9 mouse cellular contexts compared by ENCODE assay signal in the genomic region with DNA sequence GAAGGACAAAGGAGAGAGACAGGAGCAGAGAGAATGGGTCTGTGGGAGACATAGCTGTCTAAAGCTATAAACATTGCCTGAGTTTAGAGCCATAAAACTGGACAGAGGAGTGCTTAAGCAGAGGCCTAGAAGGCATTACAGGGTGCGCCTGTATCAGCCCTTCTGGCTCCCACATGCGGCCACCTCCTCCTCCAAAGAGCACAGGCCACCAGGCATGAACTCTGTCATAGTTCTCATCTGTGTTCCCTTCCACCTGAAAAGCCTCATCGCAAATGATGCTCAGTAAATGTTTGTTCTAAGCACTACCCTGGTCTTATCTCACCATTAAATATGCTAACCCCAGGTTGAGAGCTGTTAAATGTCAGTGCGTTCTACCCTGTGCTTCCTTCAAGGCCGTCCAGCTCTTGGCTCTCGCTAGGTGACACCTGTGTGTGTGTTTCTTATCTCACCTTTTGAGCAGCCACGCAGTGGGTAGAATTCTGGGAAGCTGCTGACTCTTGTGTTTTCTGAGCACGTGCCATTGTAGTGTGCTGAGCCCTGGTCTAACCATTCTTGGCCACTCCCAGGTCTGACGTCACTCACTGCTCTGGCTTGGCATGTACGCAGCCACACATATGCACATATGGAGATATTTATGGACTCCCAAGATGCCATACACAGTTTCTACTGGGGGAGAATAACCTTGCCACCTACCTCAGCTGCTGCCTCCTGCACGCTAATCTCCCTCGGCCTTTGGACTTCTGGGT. TPM values are rescaled to one million over a fixed set of nuclear protein-coding genes. Genes with fewer than 3 reads are reported as not detected.
DNase-seq lines count a peak whose midpoint lies in the region; ATAC-seq lines count a peak whose summit lies in the region.
"Had no signal": no experiment of that assay in that cellular context is flagged by ENCODE, and none has a peak within 500 bp of the region (broad histone marks: within the 10 kb centered on the region; RNA-seq: fewer than 3 reads in every experiment).

No protein-coding gene starts in this region.

- peaks cover 81% of the 10 kb centered on the region for H3K4me1 ChIP-seq in heart, embryonic 13.5 days
- H3K4me1 ChIP-seq in limb, embryonic 11.5 days (ENCODE audit: control insufficient read depth, insufficient read depth, low read length): peaks cover 13% of the 10 kb centered on the region; the same call in 1 of the 2 replicates
- H3K4me1 ChIP-seq in hindbrain, embryonic 13.5 days (replicated peaks): peaks cover 23% of the 10 kb centered on the region

- H3K9ac ChIP-seq in heart, embryonic 13.5 days: peak overlapping the region; percentile 52
- no peak overlapping the region for H3K9ac ChIP-seq in limb, embryonic 11.5 days (ENCODE audit: low read length)
- no peak overlapping the region for H3K9ac ChIP-seq in hindbrain, embryonic 13.5 days

- H3K27me3 ChIP-seq in heart, embryonic 13.5 days (replicated peaks): no peaks in the 10 kb centered on the region
- H3K27me3 ChIP-seq in limb, embryonic 11.5 days (ENCODE audit: control insufficient read depth, insufficient read depth, low read length): no peaks in the 10 kb centered on the region
- no peaks in the 10 kb centered on the region for H3K27me3 ChIP-seq in hindbrain, embryonic 13.5 days

- no peak for DNase-seq in heart, postnatal 4 days
- DNase-seq in limb, embryonic 11.5 days (ENCODE audit: low spot score): peak; percentile 56
- DNase-seq in layer of hippocampus, adult 18-20 months (ENCODE audit: low spot score in 2 of 2): no peak
- DNase-seq: kidney, adult 11 months had no signal

- no peak for ATAC-seq in heart, embryonic 13.5 days (ENCODE audit: extremely low read depth, insufficient number of reproducible peaks, low FRiP score, low TSS enrichment)
- peak; percentile 71 for ATAC-seq in activated CD4-positive, CD25-positive, alpha-beta regulatory T cell, adult 4 months
- ATAC-seq in limb, embryonic 11.5 days (ENCODE audit: insufficient number of reproducible peaks, low FRiP score, low TSS enrichment, low read depth): peak; percentile 75; the same call in 1 of the 2 replicates
- peak; percentile 24 for ATAC-seq in megakaryocyte-erythroid progenitor cell, adult 5-6 weeks (replicated peaks; ENCODE audit: low FRiP score, low TSS enrichment, poor library complexity, severe bottlenecking)
- ATAC-seq in granulocyte monocyte progenitor cell, adult 5-6 weeks (replicated peaks; ENCODE audit: poor library complexity, severe bottlenecking): no peak
- ATAC-seq in hindbrain, embryonic 13.5 days (ENCODE audit: low FRiP score): no peak

- WGBS in heart, embryonic 13.5 days: 57% methylated on average over 12 of the region's 12 CpGs
- 68% methylated on average over 12 of the region's 12 CpGs for WGBS in limb, embryonic 11.5 days
- WGBS in hindbrain, embryonic 13.5 days: 92% methylated on average over 12 of the region's 12 CpGs

- peak overlapping the region; percentile 50 for H3K27ac ChIP-seq in heart, embryonic 13.5 days (replicated peaks)
- no peak overlapping the region for H3K27ac ChIP-seq in limb, embryonic 11.5 days (replicated peaks; ENCODE audit: low read depth, low read length)
- H3K27ac ChIP-seq in hindbrain, embryonic 13.5 days: no peak overlapping the region

- H3K9me3 ChIP-seq in heart, embryonic 13.5 days: no peaks in the 10 kb centered on the region
- no peaks in the 10 kb centered on the region for H3K9me3 ChIP-seq in limb, embryonic 11.5 days (ENCODE audit: control insufficient read depth, low read length)
- H3K9me3 ChIP-seq in hindbrain, embryonic 13.5 days: no peaks in the 10 kb centered on the region

- H3K4me3 ChIP-seq in heart, embryonic 13.5 days: no peak overlapping the region
- H3K4me3 ChIP-seq in limb, embryonic 11.5 days (ENCODE audit: low read depth, low read length): no peak overlapping the region
- H3K4me3 ChIP-seq in hindbrain, embryonic 13.5 days: no peak overlapping the region

- 0 out of 2 replicates have a peak overlapping the region, but pooled peaks have one; percentile 7 for H3K4me2 ChIP-seq in heart, embryonic 13.5 days
- no peak overlapping the region for H3K4me2 ChIP-seq in limb, embryonic 11.5 days (ENCODE audit: low read depth, severe bottlenecking)
- no peak overlapping the region for H3K4me2 ChIP-seq in hindbrain, embryonic 13.5 days

- H3K36me3 ChIP-seq in heart, embryonic 13.5 days: peaks cover 26% of the 10 kb centered on the region
- H3K36me3 ChIP-seq in limb, embryonic 11.5 days (ENCODE audit: control insufficient read depth, insufficient read depth, low read length): no peaks in the 10 kb centered on the region
- no peaks in the 10 kb centered on the region for H3K36me3 ChIP-seq in hindbrain, embryonic 13.5 days

RNA-seq across cellular contexts. Expression of a gene that starts 37.4 kb away (rescaled TPM):
- 88.9 and 92.5 TPM in 2 replicates for polyA plus RNA-seq in heart, embryonic 13.5 days (2015; fragmentation: Nextera tagmentation; extraction: Ambion mirVana)
- total RNA-seq in heart, postnatal 4 days (2021): 100 to 1,000 TPM; 193 TPM
- polyA plus RNA-seq in activated CD4-positive, CD25-positive, alpha-beta regulatory T cell, adult 4 months (2017; shearing (Covaris generic)): 10 to 100 TPM; 44.6 to 46.0 TPM
- polyA plus RNA-seq in limb, embryonic 11.5 days (2014; fragmentation: Nextera tagmentation; extraction: Ambion mirVana): 62.1 and 64.9 TPM in 2 replicates
- total RNA-seq in megakaryocyte-erythroid progenitor cell, adult 5-6 weeks (2014; fragmentation: Nextera tagmentation): 27.2 and 33.1 TPM in 2 replicates
- 35.3 and 44.1 TPM in 2 replicates for total RNA-seq in megakaryocyte-erythroid progenitor cell, adult 5-6 weeks (2017)
- 55.0 and 74.3 TPM in 2 replicates for total RNA-seq in granulocyte monocyte progenitor cell, adult 5-6 weeks (2014; fragmentation: Nextera tagmentation)
- 66.8 and 83.5 TPM in 2 replicates for total RNA-seq in granulocyte monocyte progenitor cell, adult 5-6 weeks (2017)
- polyA plus RNA-seq in hindbrain, embryonic 13.5 days (2015; fragmentation: Nextera tagmentation; extraction: Ambion mirVana): 23.9 and 24.7 TPM in 2 replicates
- total RNA-seq in layer of hippocampus, adult 18-20 months (2021): 100 to 1,000 TPM; 246 to 260 TPM

Comparison
In these comparisons a context has a peak if more than half of its experiments do, and no peak if none do; other contexts are left out.
1. ATAC-seq: peak in activated CD4-positive, CD25-positive, alpha-beta regulatory T cell, adult 4 months (single experiment), limb, embryonic 11.5 days (single experiment) and megakaryocyte-erythroid progenitor cell, adult 5-6 weeks (single experiment); none in heart, embryonic 13.5 days (single experiment), granulocyte monocyte progenitor cell, adult 5-6 weeks (single experiment) and hindbrain, embryonic 13.5 days (single experiment).